Mouse (Mus musculus) monocyte, adult 5-6 weeks (primary cell): ENCODE data around the gene Pgm5. TPM values are rescaled to one million over a fixed set of nuclear protein-coding genes. Genes with fewer than 3 reads are reported as not detected.

Source experiments
- ATAC-seq: fragments of 153-309, 156-312 bp; replicated peaks from 2 replicates; pipeline ENCODE4 v1.8.0; 2017; ENCODE audit warnings: mild to moderate bottlenecking; ENCODE audit not compliant: low TSS enrichment, insufficient number of reproducible peaks, severe bottlenecking, poor library complexity, low FRiP score
- total RNA-seq: library from RNA; stranded (forward); fragments of 200-1000, 200-491, 200-594 nt; gene quantifications from 3 replicates; pipeline ENCODE4 v1.2.3, GENCODE M21; 2017

The Pgm5 gene
- total RNA-seq, 1 experiment from 2014 or later: not detected

GRCm38 (mm10) chr19:24644971-24645370 is 216.7 kb downstream of the Pgm5 start:
- no peak for ATAC-seq

- no peak for ATAC-seq
These were observed 220.7 kb downstream of the Pgm5 start for GRCm38 (mm10) chr19:24640982-24641381.

GRCm38 (mm10) chr19:24637988-24638387 is 223.7 kb downstream of the Pgm5 start:
- ATAC-seq: no peak

GRCm38 (mm10) chr19:24636616-24637015 is 225.0 kb downstream of the Pgm5 start:
- no peak for ATAC-seq

GRCm38 (mm10) chr19:24634602-24635001 is 227.1 kb downstream of the Pgm5 start:
- 0 out of 2 replicates have a peak, but pooled peaks have one; percentile 47 for ATAC-seq

Other genes with a start within 250 kb of the Pgm5 start
- not detected in 3 replicates for gene Tmem252, start 187.8 kb downstream of the Pgm5 start, total RNA-seq
- 11.0 to 57.2 TPM (median 41.0 TPM) in 3 replicates for gene Gm10053, start 13.8 kb upstream of the Pgm5 start, total RNA-seq
- gene Foxd4, start 39.3 kb upstream of the Pgm5 start, total RNA-seq: not detected in 3 replicates
- 10.2 to 30.6 TPM (median 17.2 TPM) in 3 replicates for gene Cbwd1, start 99.8 kb upstream of the Pgm5 start, total RNA-seq
- 92.8 to 147 TPM (median 110 TPM) in 3 replicates for gene Dock8, start 137.7 kb upstream of the Pgm5 start, total RNA-seq